Mouse (Mus musculus) kidney, embryonic 16.5 days (tissue): ENCODE results near the gene Zfand3. TPM values are rescaled to one million over a fixed set of nuclear protein-coding genes. Genes with fewer than 3 reads are reported as not detected.

Source experiments
- ATAC-seq: fragments of 200-750 bp; cut with Nextera tagmentation; 2 replicates; pipeline ENCODE4 v1.8.0; 2017; ENCODE audit warnings: moderate TSS enrichment; ENCODE audit not compliant: low FRiP score, low TSS enrichment
- H3K27ac ChIP-seq: fragments of 300-500 bp; sonication (generic); 2 replicates; pipeline ENCODE4 v1.5.1; 2014; ENCODE audit warnings: low read length
- H3K27me3 ChIP-seq: fragments of 300-500 bp; sonication (generic); 2 replicates; pipeline ENCODE4 v1.6.1; 2014; ENCODE audit warnings: low read length, control low read depth, mixed read lengths; ENCODE audit not compliant: insufficient read depth
- H3K36me3 ChIP-seq: fragments of 300-500 bp; sonication (generic); 2 replicates; pipeline ENCODE4 v1.6.1; 2014; ENCODE audit warnings: low read length, control low read depth, mixed read lengths; ENCODE audit not compliant: insufficient read depth
- H3K4me1 ChIP-seq: fragments of 300-500 bp; sonication (generic); 2 replicates; pipeline ENCODE4 v1.6.1; 2014; ENCODE audit warnings: low read length, control low read depth, mixed read lengths; ENCODE audit not compliant: insufficient read depth
- H3K4me2 ChIP-seq: fragments of 300-500 bp; sonication (generic); replicated peaks from 2 replicates; pipeline ENCODE4 v1.6.1; 2014; ENCODE audit warnings: low read depth, low read length
- H3K4me3 ChIP-seq: fragments of 300-500 bp; sonication (generic); 2 replicates; pipeline ENCODE4 v1.5.1; 2014; ENCODE audit warnings: mild to moderate bottlenecking, low read length
- H3K9ac ChIP-seq: fragments of 300-500 bp; sonication (generic); replicated peaks from 2 replicates; pipeline ENCODE4 v1.6.1; 2014; ENCODE audit warnings: low read length
- H3K9me3 ChIP-seq: fragments of 300-500 bp; sonication (generic); 2 replicates; pipeline ENCODE4 v1.6.1; 2016; ENCODE audit warnings: low read length, control low read depth
- WGBS: fragments of 180-500 bp; shearing (Covaris S2); extraction: QIAGEN DNeasy Blood & Tissue Kit; methylation state at CpG from one replicate; pipeline ENCODE4 v1.1.7; 2014; 5-methylcytosine and 5-hydroxymethylcytosine counted together
- polyA plus RNA-seq: library from polyadenylated mRNA; unstranded; fragments of >200 nt; fragmentation: Nextera tagmentation; extraction: Ambion mirVana; gene quantifications from 2 replicates; pipeline ENCODE4 v1.2.1, GENCODE M21; 2015

Gene Zfand3
- polyA plus RNA-seq, 1 experiment from 2014 or later: 62.0 TPM

DNA sequence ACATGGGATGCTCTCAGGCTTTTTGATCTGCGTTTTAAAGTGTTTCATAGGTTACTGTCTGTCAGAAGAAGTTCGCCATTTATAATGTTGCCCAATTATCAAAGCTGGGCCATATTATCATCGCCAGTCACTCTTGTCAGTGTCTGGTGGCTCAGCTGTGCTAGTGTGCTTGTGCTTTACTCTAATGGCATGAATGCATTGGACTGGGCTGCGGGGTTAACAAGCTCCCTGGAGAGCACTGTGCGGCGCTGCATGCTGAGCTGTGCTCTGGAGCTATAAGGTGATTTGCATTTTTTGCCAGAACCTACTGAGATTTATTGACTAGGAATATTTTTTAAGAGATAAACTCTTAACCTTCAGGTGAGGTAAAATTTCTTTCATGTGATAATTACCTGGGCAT, 145.4 kb downstream of the Zfand3 start:
- 86% methylated on average over 6 of the region's 6 CpGs for WGBS
- no peak for ATAC-seq

DNA sequence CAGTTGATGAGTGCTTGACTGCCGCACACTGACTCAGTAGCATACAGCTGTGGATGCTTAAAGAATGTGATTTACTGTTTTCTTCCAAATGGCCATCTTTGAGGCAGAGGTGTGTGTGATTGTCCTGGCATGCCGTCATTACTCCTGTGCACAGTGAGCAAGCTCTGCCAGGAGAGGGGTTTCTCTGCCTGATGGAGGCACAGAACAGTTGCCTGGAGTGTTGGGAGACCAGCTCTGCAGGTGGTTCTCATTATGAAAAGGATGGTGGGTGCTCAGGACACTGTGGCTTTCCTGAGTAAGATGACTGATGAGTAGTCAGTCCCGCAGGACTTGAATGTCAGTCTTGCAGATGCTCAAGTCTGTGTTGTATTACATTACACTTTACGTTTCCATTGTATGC, 149.6 kb downstream of the Zfand3 start:
- no peaks in the 10 kb centered on the region for H3K36me3 ChIP-seq
- no peak for ATAC-seq
- H3K4me3 ChIP-seq: no peak overlapping the region
- peaks cover 9% of the 10 kb centered on the region; the same call in 1 of the 2 replicates for H3K4me1 ChIP-seq
- WGBS: 48% methylated on average over 4 of the region's 4 CpGs
- no peaks in the 10 kb centered on the region for H3K27me3 ChIP-seq
- no peak overlapping the region for H3K4me2 ChIP-seq
- H3K9ac ChIP-seq: no peak overlapping the region
- H3K27ac ChIP-seq: no peak overlapping the region
- H3K9me3 ChIP-seq: no peaks in the 10 kb centered on the region

More for the DNA sequence above, 145.4 kb downstream of the Zfand3 start:
- Histone ChIP-seq H3K4me1 (peaks cover 12% of the 10 kb centered on the region), H3K9ac (no peak overlapping the region), H3K27me3 (no peaks in the 10 kb centered on the region), H3K36me3 (no peaks in the 10 kb centered on the region), H3K4me3 (no peak overlapping the region), H3K27ac (no peak overlapping the region), H3K4me2 (no peak overlapping the region), H3K9me3 (no peaks in the 10 kb centered on the region)

DNA sequence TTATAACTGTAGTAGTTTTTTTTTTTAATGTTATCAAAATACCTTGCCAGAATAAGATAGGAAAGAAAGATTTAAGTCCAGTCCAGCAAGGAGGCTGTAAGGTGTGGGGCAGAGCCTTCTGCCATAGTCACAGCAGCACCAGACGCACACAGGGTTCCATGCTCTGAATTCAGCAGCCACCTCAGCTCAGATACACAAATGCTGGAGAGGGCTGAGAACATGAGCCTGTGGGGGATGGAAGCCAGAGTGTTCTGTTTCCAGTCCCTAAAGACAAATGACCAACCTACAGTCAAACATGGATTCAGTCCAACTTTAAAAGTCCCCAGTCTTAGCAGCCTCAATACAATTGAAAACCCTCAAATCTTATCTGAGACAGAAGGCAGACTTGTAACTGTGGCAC, 150.3 kb downstream of the Zfand3 start:
- ATAC-seq: no peak
- Histone ChIP-seq H3K4me2 (no peak overlapping the region), H3K27me3 (no peaks in the 10 kb centered on the region), H3K27ac (no peak overlapping the region), H3K9me3 (no peaks in the 10 kb centered on the region), H3K36me3 (no peaks in the 10 kb centered on the region), H3K9ac (no peak overlapping the region), H3K4me3 (no peak overlapping the region), H3K4me1 (peaks cover 9% of the 10 kb centered on the region; the same call in 1 of the 2 replicates)
- 68% methylated on average over 1 of the region's 1 CpGs for WGBS

DNA sequence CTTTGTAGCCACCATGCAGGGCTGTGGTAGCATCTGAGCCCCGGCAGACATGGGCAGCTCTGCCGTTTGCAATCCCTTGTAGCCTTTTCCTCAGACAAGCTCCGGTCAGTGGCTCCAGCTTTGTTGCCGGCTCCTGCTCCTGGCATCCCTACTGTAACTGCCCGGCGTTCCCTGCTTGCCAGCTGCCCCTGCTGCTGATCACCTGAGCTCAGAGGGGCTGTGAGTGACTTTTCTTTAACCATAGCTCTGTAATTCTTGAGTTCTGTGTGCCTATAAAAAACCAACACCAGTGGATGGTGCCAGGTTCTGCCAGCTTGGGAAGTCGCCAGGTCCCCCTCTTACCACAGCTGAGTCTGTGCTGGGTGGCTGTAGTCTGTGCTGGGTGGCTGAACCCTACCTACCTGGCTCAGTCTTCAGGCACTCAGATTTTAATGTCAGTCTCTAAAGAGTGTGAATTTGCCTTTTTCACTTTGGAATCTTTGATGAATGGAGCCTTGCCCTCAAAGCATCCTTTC, 150.9 kb downstream of the Zfand3 start:
- Histone ChIP-seq H3K9ac (no peak overlapping the region), H3K4me3 (no peak overlapping the region), H3K36me3 (no peaks in the 10 kb centered on the region), H3K4me2 (no peak overlapping the region), H3K27me3 (no peaks in the 10 kb centered on the region), H3K27ac (no peak overlapping the region), H3K4me1 (peaks cover 12% of the 10 kb centered on the region), H3K9me3 (no peaks in the 10 kb centered on the region)
- no peak for ATAC-seq
- WGBS: 86% methylated on average over 7 of the region's 7 CpGs

DNA sequence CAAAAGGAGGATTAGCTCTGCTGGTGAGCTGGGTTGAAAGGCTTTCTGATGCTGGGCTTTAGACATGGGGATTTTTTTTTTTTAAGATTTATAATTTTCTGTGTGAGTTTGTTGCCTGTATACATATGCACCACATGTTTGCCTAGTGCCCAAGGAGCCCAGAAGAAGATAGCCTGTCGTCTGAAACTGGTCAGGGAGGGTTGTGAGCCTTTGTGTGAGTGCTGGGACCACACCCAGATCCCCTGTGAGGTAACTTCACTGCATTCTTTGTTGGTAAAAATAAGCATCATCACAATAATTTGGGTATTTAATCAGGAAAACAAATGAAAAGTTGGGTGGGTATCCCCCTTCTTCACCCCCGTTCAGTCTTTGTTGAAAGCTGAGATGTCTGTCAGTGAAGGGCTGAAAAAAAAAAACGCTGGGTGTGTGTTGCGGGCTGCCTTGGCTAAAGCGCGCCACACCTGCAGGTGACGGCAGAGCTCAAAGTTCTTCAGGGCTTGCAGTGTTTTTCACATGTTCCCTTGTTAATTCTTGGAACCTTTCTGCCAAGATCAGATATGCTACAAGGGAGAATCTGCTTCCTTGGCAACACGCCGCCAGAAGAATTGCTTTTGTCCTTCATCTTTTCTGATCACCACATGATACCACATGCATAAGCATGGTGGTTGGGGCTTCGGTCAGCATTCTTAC, 154.0 kb downstream of the Zfand3 start:
- no peak overlapping the region for H3K4me3 ChIP-seq
- peaks cover 15% of the 10 kb centered on the region for H3K4me1 ChIP-seq
- 68% methylated on average over 10 of the region's 10 CpGs for WGBS
- H3K9ac ChIP-seq: no peak overlapping the region
- H3K4me2 ChIP-seq: no peak overlapping the region
- H3K27me3 ChIP-seq: no peaks in the 10 kb centered on the region
- no peaks in the 10 kb centered on the region for H3K9me3 ChIP-seq
- H3K36me3 ChIP-seq: no peaks in the 10 kb centered on the region
- no peak for ATAC-seq
- H3K27ac ChIP-seq: no peak overlapping the region

DNA sequence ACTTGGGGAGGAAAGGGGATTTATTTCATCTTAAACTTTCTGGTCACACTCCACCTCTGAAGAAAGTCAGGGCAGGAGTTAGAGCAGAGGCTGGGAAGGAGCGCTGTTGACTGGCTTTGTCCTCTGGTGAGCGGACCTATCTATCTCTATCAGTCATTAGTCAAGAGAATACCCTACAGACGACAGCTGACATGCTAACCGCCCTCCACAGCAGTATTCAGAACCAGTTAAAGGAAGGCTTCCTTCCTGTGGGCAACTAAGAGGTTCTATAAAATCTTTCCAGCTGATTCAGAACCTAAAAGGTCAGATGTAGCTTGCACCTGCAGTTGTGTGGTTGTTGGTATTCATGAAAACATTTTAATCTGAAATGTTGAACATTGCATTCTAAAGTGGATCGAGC, 154.8 kb downstream of the Zfand3 start:
- Histone ChIP-seq H3K27ac (no peak overlapping the region), H3K4me2 (no peak overlapping the region), H3K9me3 (no peaks in the 10 kb centered on the region), H3K4me1 (peaks cover 15% of the 10 kb centered on the region), H3K27me3 (no peaks in the 10 kb centered on the region), H3K36me3 (no peaks in the 10 kb centered on the region), H3K4me3 (no peak overlapping the region), H3K9ac (no peak overlapping the region)
- ATAC-seq: no peak
- 61% methylated on average over 5 of the region's 5 CpGs for WGBS

DNA sequence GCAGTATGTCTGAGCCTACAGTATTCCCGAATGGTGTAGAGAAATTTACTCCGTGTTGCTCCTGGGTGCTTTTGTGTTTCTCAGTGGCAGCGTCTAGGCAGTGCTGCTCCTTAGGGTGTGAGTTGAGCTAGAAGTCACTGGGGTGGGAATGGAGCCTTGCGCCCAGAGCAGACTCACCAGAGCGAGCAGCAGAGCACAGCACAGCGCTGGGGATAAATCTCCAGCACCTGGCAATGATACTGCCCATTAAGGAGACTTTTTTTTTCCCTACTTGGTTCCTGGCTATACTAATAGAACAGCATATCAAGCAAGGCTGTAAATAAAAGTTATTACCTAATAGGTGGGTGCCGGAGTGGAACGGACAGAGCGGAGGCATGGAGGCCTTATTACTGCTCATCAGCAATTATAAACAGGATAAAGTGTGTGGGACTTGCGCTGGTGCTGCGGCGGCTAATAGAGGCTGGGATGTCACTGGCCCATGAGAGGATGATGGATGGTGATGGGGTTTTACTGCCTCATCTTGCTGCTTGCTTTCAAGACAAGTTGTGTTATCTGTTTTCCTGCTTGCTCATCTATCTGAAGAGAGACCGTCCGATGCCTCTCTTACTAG, 156.4 kb downstream of the Zfand3 start:
- Histone ChIP-seq H3K4me3 (no peak overlapping the region), H3K9me3 (no peaks in the 10 kb centered on the region), H3K27me3 (no peaks in the 10 kb centered on the region), H3K36me3 (no peaks in the 10 kb centered on the region), H3K27ac (peak overlapping the region; percentile 36; the same call in 1 of the 2 replicates), H3K9ac (no peak overlapping the region), H3K4me2 (no peak overlapping the region), H3K4me1 (peaks cover 15% of the 10 kb centered on the region)
- ATAC-seq: peak; percentile 89
- 41% methylated on average over 14 of the region's 14 CpGs for WGBS

DNA sequence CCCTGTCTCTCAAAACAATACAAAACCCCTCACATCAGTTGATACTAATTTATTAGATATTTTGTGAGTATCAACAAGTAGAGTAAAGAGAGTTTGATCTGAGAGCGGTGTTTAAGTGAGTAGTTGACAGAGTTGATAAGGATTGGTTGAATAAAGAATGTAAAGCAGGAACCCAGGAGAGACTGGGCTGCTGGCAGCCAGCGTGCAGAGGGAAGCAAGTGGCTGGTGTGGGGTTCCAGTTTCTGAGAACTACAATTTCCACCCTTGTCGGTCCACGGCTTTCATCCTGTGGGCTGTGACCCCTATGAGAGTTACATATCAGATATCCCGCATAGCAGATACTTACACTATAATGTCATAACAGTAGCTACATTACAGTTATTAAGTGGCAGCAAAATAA, 158.4 kb downstream of the Zfand3 start:
- no peaks in the 10 kb centered on the region for H3K27me3 ChIP-seq
- ATAC-seq: no peak
- H3K4me3 ChIP-seq: no peak overlapping the region
- 0 out of 2 replicates have a peak, but pooled peaks cover 2% of the 10 kb centered on the region for H3K9me3 ChIP-seq
- H3K27ac ChIP-seq: no peak overlapping the region
- no peak overlapping the region for H3K4me2 ChIP-seq
- 76% methylated on average over 5 of the region's 5 CpGs for WGBS
- H3K4me1 ChIP-seq: peaks cover 6% of the 10 kb centered on the region
- no peak overlapping the region for H3K9ac ChIP-seq
- H3K36me3 ChIP-seq: peaks cover 3% of the 10 kb centered on the region; the same call in 1 of the 2 replicates

DNA sequence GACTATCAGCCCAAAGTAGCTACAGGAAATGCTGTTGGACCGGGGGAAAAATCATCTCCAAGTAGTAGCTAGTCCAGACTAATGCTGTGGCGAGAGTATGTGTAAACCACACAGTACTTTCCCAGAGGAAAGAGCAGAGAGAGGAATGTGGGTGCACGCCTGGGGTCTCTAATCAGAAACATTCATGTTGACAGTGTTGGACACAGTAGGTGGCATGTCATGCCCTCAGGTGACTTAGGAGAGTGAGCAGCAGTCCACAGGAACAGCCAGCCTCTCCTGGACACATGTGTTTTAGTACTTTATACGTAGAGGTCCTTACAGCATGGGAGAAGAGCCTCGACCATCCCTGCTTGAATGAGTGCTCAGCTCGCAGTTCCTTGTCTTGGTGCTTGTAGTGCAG, 159.3 kb downstream of the Zfand3 start:
- Histone ChIP-seq H3K9me3 (0 out of 2 replicates have a peak, but pooled peaks cover 2% of the 10 kb centered on the region), H3K9ac (no peak overlapping the region), H3K36me3 (peaks cover 3% of the 10 kb centered on the region; the same call in 1 of the 2 replicates), H3K4me2 (no peak overlapping the region), H3K4me3 (no peak overlapping the region), H3K27me3 (no peaks in the 10 kb centered on the region), H3K27ac (no peak overlapping the region), H3K4me1 (peaks cover 6% of the 10 kb centered on the region)
- WGBS: 89% methylated on average over 6 of the region's 6 CpGs
- no peak for ATAC-seq

DNA sequence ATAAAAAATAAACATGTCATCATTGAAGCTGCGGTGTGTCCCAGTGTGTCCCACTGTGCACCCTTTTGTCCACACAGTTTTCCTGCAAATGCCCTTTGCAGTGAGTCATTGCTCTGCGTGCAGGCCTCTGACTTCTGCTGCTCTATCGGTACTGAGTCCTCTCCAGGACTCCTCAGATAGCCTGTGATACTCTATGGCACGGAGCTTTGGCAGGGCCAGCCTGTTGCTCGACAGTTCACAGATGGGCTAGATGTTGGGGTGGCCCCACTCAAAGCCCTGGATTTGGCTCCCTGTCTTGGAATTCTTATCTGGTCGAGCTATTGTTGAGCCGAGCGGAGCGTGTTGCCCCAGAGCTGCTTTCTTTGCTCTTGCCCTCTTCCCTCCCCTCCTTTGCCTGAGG, 160.3 kb downstream of the Zfand3 start:
- Histone ChIP-seq H3K4me2 (no peak overlapping the region), H3K36me3 (peaks cover 3% of the 10 kb centered on the region; the same call in 1 of the 2 replicates), H3K9me3 (0 out of 2 replicates have a peak, but pooled peaks cover 2% of the 10 kb centered on the region), H3K27ac (no peak overlapping the region), H3K27me3 (no peaks in the 10 kb centered on the region), H3K9ac (no peak overlapping the region), H3K4me3 (no peak overlapping the region), H3K4me1 (peaks cover 6% of the 10 kb centered on the region)
- WGBS: 83% methylated on average over 9 of the region's 9 CpGs
- ATAC-seq: no peak
